Mouse (Mus musculus) urinary bladder, adult 18-20 months (tissue): ENCODE results near the gene Grin2b.

Experiments
- DNase-seq, 2 experiments: peaks; one replicate each; pipeline ENCODE4 v3.0.0; 2022; ENCODE audit warnings: low spot score in 2 of 2, mixed read lengths in 2 of 2

Grin2b gene

GRCm38 (mm10) chr6:136010290-136011037, 162.8 kb downstream of the Grin2b start:
- DNase-seq: no peak

- no peak for DNase-seq
Measured at GRCm38 (mm10) chr6:136008120-136008519, 165.2 kb downstream of the Grin2b start.

DNA sequence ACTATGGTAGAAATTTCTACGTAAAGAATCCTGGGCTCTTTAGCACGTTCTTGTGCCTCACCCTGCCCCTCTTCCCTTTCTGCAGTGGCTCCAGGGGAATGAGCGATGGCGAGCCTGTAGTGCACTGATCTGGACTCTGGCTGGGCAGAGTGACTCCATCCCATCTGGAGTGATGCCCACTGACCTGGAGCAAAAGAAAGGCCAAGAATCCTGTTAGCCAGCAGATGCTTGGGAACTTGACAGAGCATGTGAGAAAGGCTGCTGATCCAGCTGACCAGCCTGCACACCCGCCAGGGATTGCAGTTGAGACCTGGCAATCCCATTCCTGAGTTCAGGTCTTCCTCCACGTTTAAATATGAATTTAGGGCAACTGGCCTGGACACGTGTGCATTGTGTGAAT, 178.6 kb downstream of the Grin2b start:
- no peak for DNase-seq

GRCm38 (mm10) chr6:135993897-135994296, 179.4 kb downstream of the Grin2b start:
- no peak for DNase-seq

GRCm38 (mm10) chr6:135993378-135993777, 179.9 kb downstream of the Grin2b start:
- DNase-seq: no peak

DNA sequence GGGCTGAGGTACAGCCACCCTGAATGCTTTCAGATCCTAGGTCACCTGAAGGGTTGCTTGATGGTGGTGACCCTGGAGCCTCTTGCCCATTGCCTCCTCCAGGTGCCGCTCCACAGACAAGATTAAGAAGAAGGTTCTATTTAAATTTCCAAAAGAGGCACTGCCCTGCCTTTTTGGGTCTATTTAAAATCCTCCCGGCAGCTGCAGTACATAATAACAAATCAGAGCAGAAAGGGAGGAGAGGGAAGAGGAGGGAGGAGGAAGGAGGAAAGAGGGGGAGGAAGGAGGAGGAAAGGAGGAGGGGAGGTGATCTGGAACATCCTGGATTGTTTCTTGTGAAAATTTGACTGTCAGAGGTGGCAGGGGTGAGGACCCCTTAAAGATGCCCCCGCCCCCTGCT, 197.2 kb downstream of the Grin2b start:
- no peak for DNase-seq

DNA sequence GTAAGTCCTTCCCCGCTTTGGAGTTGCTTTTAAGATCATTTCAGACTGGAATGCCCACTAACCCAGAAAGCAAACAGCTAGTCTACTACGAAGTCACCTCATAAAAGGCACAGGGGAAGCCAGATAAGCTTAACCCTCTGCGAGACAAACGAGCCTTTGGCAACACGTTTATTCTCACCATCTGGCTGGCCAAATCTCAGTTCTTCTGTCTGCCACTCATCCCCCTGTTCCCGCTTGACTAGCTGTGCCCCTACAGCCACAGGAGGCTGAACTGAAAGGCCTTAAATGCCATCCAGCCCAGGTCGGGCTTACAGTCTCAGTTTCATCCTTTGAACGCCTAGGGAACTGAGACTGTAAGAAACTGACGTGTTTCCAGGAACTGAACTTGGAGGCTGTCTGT, 200.8 kb downstream of the Grin2b start:
- no peak for DNase-seq

- DNase-seq: no peak
Measured at GRCm38 (mm10) chr6:135971481-135971880, 201.8 kb downstream of the Grin2b start.

DNA sequence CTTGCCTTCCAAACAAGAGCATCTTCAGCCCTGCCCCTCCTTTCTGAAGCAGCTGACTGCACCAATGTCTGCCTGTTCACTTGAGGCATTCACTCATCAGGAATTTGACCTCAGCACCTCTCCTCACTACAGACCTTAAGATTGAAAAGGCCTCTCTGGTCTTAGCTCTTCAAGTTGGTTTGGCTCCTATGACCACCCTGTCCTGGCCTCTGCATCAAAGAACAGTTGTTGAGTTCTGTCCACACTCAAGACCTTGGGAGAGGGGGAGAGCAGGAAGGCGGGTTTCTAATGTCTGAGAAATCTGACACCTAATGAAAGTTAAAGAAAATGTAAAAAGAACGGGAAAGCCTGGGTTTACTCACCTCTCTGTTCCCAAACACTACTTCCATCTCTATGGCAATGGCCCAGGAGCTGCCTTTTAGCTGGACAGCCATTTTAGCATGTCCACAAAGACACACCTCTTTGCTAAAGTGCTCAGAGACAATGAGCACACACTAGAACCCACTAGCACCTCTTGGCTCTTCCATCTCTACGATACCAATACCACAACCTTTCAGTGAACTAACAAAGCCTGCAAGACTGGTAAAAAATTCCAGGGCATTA, 202.5 kb downstream of the Grin2b start:
- DNase-seq: no peak

- DNase-seq: no peak
Measured at GRCm38 (mm10) chr6:135961766-135962165, 211.5 kb downstream of the Grin2b start.

GRCm38 (mm10) chr6:135959629-135960028, 213.7 kb downstream of the Grin2b start:
- no peak for DNase-seq

DNA sequence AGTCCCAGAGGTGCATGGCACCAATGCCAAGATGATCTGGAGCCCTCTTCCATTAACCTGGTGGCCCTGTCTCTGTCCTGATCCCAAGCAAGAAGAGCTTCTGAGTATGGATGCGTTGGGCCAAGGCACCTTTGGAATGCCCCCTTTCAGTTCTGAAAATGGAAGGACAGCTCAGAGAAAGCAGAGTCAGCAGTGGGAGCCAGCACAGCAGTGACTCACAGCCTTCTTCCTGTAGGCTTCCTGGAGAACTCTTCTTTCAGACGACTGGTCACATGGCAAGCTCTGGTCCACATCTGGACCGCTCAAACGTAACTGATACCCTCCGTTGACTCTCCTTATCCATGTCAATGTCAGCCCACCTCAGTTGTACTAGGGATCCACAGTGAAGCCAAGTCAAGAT, 221.6 kb downstream of the Grin2b start:
- no peak for DNase-seq

- no peak for DNase-seq
Measured at GRCm38 (mm10) chr6:135945511-135945910, 227.8 kb downstream of the Grin2b start.

GRCm38 (mm10) chr6:135944358-135944757, 229.0 kb downstream of the Grin2b start:
- DNase-seq: no peak

GRCm38 (mm10) chr6:135943121-135943617, 230.1 kb downstream of the Grin2b start:
- no peak for DNase-seq

GRCm38 (mm10) chr6:135932924-135933323, 240.4 kb downstream of the Grin2b start:
- no peak for DNase-seq

DNA sequence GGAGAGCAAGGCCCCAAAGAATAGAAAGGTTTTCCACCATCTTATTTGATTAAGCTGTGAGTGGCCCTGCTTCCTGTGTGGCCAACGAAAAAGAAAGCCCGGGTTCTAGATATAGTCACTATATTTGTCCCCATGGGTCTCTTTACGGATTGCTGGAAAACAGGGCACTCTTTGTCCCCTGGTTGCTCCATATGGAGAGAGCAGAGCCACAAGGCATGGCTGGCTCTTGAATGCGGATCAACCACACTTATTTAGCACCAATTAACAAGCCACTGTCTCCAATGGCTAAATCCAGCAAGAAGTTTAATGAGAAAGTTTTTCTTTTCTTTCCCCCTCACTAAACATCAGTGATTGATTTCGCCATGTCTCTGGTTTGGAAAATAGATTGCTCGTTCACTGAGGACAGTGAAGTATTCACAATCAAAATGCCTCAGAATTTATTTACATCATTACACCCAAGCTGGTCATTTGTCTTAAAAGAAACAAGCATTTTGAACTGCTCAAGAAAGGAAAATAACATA, 240.9 kb downstream of the Grin2b start:
- no peak for DNase-seq

GRCm38 (mm10) chr6:135917676-135918075, 255.6 kb downstream of the Grin2b start:
- DNase-seq: no peak

DNA sequence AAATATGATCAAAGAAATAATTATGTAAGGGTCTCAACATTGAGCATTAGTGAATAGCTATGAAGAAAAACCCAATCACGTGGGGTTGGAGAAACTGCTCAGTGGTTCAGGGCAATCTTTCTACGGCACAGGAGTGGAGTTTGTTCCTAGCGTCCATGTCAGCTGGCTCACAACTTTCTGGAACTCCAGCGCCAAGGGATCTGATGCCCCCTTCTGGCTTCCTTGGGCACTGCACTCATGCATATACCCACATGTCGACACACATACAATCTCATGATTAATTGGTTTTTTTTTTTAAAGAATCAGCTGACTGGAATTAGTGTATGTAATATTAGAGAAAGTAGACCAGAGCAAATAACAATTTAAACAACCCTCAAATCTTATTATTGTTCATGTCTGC, 258.7 kb downstream of the Grin2b start:
- DNase-seq: no peak

- DNase-seq: no peak
Measured at GRCm38 (mm10) chr6:135912114-135912513, 261.2 kb downstream of the Grin2b start.

DNA sequence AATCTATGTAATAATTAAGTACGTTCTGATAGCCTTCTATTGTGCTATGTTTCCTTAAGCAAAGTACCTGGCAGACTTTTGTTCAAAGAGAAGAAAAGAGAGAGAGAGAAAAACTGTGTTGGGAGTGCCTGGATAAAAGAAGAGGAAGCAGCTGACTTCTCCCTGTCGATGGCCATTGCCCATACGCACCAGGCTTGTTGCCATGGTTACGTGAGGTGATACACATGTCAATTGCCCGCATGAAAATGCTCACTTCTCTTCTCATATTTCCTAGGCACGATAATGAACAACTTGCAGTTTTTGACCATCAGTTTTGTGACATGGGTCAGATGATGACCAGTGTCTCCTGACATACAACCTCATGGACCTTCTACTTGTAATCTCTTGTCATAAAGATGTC, 262.2 kb downstream of the Grin2b start:
- no peak for DNase-seq

DNA sequence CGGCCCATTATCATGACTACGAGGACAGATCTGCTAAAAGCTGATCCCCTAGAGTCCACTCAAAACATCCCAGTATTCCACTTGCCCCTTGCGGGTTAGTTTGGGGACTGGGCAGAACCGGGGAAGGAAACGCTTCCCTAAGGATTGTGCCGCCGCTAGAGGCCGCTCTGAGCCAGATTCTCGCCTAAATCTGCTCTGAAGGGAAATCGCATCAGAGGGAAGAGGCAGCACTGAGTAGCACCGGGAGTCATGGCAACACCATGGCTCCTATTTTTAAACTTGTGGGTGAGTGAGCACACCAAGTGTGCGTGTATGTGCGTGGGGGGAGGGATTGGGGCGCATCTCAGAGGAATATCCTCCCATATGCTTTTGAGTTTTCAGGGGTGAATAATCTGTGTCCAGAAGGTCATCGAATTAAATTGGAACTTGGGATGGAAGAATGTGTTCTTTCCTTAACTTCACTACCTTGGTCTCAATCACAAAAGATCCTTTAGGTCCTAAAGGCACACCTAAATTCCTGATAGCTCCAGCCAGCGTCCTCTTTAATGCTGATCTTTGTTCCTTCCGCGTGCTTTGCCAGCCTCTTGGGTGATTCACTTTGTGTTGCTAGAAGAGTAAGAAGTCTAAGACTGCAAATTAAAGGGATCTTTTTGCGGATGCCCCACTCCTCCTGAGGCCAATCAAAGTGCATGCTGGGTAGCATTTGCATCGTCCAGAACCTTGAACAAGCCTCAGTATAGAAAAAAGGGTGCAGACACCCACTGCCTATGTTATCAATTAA, 265.6 kb downstream of the Grin2b start:
- DNase-seq: peak; percentile 39 to 69
